Mouse (Mus musculus): ENCODE results near the gene Gm4491.

GRCm38 (mm10) chr14:57133161-57133661 is 17.5 kb upstream of the Gm4491 start, which contains the start of gene Gjb6:
- TF ChIP-seq POLR2A (IDR thresholded peaks at IDR 0.05; ENCODE audit: low read depth, low read length) = no peak
- no peak for TF ChIP-seq CTCF (IDR thresholded peaks at IDR 0.05; ENCODE audit: extremely low read depth, insufficient read length, insufficient replicate concordance, low read depth, low read length)
